Mouse (Mus musculus): Measurements from ENCODE around the gene Slc4a1. TPM values are rescaled to one million over a fixed set of nuclear protein-coding genes. Genes with fewer than 3 reads are reported as not detected.
"Not testable (repeated sequence)": the region's sequence is repeated elsewhere in the genome, so short reads cannot be mapped to it uniquely, and the experiment has no call there.

Gene Slc4a1
- polyA plus RNA-seq (2015; fragmentation: Nextera tagmentation; extraction: Ambion mirVana), result 5.0 and 5.2 TPM in 2 replicates

DNA sequence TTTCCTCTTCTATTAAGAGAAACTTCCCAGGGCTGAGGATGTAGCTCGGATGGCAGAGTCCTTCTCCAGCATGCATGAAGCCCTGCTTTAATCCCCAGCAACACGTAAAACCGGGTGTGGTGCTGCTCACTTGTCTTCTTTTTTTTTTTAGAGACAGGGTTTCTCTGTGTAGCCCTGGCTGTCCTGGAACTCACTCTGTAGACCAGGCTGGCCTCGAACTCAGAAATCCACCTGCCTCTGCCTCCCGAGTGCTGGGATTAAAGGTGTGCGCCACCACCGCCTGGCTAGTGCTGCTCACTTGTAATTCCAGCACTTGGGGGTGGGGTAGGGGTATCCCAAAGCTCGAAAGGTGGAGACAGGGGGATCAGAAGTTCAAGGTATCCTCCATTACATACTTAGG is at the start of gene Slc4a1:
Gene Slc4a1 (minus strand): TSS at position 101 of the 400 bp plus-strand sequence.
- not testable (repeated sequence) for H3K9me3 ChIP-seq (replicated peaks); H3K4me2 ChIP-seq (replicated peaks); H3K27ac ChIP-seq (replicated peaks); H3K9ac ChIP-seq; H3K4me1 ChIP-seq; H3K27me3 ChIP-seq; H3K36me3 ChIP-seq; H3K4me3 ChIP-seq (replicated peaks); ATAC-seq (ENCODE audit: insufficient number of reproducible peaks, low FRiP score, low TSS enrichment, low read depth)
- WGBS, result 76% methylated on average over 8 of the region's 8 CpGs

DNA sequence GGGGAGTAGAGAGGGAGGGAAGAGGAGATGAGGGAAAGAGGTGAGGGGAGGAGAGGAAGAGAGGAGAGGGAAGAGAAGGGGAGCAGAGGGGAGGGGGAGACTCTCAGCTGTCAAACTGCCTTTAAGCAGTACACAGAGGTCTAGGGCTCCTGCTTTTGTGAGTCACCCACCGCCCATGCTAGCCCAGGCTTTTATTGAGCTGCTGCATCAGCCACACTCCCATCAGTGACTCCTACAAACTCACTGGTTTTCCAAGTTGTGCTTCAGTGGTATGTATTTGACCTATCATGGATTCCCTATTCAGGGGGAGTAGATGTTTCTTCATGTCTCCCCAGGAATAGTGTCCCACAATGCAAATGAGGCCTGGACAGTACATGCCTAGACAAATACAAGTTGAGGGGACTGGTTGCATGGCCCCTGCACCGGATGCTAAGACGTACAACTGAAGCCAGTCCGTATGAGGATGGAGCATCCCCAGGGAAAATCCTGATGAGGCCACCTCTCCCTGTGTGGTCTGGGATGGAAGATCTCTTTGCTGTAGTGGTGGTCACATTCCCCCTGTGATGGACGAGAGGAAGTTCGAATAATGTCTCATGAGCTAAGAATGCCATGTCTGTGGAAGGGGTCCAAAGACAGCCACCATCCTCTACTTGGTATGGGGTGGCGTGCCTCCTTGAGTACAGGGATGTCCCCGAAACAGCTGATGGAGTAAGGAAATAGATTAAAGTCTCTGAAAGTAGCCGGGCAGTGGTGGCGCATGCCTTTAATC is 49.2 kb upstream of the Slc4a1 start:
- H3K4me1 ChIP-seq, result peaks cover 5% of the 10 kb centered on the region
- no peak overlapping the region for H3K27ac ChIP-seq (replicated peaks)

DNA sequence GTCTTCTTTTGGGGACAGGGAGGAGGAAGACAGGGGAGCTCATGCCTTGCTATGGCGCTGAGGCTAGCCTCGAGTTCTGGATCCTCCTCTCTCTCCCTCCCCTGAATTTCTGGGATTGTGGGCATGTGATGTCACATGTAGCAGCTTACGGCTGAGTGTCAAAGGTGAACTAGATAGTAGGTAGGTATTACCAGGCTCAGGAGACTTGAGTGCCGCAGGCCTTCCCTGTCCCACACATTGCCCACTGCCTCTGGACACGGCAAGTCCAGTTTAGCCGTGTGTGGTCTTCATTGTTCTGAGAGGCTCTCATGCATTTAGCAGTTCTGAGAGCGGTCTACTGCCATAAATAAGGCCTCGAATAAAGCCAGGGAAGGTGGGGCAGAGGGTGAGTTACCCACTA is 47.1 kb upstream of the Slc4a1 start:
- Histone ChIP-seq H3K27ac (replicated peaks) (no peak overlapping the region), H3K4me1 (peaks cover 19% of the 10 kb centered on the region), H3K9me3 (replicated peaks) (no peaks in the 10 kb centered on the region), H3K36me3 (no peaks in the 10 kb centered on the region), H3K4me3 (replicated peaks) (no peak overlapping the region), H3K4me2 (replicated peaks) (no peak overlapping the region), H3K9ac (no peak overlapping the region), H3K27me3 (no peaks in the 10 kb centered on the region)
- no peak for ATAC-seq (ENCODE audit: insufficient number of reproducible peaks, low FRiP score, low TSS enrichment, low read depth)
- WGBS, result 76% methylated on average over 8 of the region's 8 CpGs

More for the DNA sequence above, 49.2 kb upstream of the Slc4a1 start:
- ATAC-seq (ENCODE audit: insufficient number of reproducible peaks, low FRiP score, low TSS enrichment, low read depth), result no peak
- Histone ChIP-seq H3K27me3 (no peaks in the 10 kb centered on the region), H3K4me3 (replicated peaks) (no peak overlapping the region), H3K4me2 (replicated peaks) (no peak overlapping the region), H3K36me3 (no peaks in the 10 kb centered on the region), H3K9ac (no peak overlapping the region), H3K9me3 (replicated peaks) (no peaks in the 10 kb centered on the region)
- 67% methylated on average over 10 of the region's 10 CpGs for WGBS

DNA sequence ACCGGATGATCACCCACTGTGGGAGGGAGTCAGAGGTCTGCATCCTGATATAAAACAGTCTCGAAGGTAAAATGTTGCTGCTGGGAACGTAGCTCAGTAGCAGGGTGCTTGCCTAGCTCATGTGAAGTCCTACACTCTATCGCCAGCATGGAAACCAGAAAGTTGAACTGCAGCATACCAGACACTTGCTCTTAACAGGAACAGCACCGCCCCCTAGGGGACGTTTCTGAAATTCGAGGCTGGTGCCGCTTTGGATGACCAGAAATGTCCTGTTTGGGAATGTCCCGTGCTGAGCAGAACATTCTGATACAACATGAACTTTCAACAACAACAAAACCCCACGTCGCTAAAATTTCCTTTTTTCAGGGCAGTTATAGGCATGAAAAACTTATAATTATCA is 45.7 kb upstream of the Slc4a1 start:
- Histone ChIP-seq H3K27ac (replicated peaks) (no peak overlapping the region), H3K4me2 (replicated peaks) (no peak overlapping the region), H3K9ac (no peak overlapping the region), H3K27me3 (no peaks in the 10 kb centered on the region), H3K4me3 (replicated peaks) (no peak overlapping the region), H3K4me1 (peaks cover 24% of the 10 kb centered on the region), H3K36me3 (no peaks in the 10 kb centered on the region), H3K9me3 (replicated peaks) (no peaks in the 10 kb centered on the region)
- 5% methylated on average over 11 of the region's 11 CpGs for WGBS
- no peak for ATAC-seq (ENCODE audit: insufficient number of reproducible peaks, low FRiP score, low TSS enrichment, low read depth)

DNA sequence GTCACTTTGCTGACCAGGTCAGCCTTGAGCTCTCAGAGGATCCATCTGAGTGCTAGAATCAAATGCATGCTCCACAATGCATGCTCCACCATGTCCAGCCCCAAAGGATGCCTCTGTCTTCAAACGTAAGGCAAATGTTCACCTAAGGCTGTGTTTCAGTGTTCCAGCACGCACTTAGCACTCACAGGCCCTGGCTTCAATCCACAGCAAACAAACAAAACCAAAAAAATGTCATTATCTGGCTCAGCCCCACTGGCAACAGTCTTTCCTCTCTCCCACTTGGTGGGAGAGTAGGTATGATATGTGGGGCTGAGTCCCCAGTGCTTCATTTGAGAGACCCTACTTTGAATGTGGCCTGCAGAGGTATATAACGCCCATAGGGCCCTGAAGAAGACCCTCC is 45.1 kb upstream of the Slc4a1 start:
- Histone ChIP-seq H3K4me3 (replicated peaks) (no peak overlapping the region), H3K9ac (no peak overlapping the region), H3K27ac (replicated peaks) (no peak overlapping the region), H3K4me1 (peaks cover 31% of the 10 kb centered on the region), H3K9me3 (replicated peaks) (no peaks in the 10 kb centered on the region), H3K27me3 (no peaks in the 10 kb centered on the region), H3K36me3 (no peaks in the 10 kb centered on the region), H3K4me2 (replicated peaks) (no peak overlapping the region)
- ATAC-seq (ENCODE audit: insufficient number of reproducible peaks, low FRiP score, low TSS enrichment, low read depth), result no peak
- WGBS, result 67% methylated on average over 3 of the region's 3 CpGs

DNA sequence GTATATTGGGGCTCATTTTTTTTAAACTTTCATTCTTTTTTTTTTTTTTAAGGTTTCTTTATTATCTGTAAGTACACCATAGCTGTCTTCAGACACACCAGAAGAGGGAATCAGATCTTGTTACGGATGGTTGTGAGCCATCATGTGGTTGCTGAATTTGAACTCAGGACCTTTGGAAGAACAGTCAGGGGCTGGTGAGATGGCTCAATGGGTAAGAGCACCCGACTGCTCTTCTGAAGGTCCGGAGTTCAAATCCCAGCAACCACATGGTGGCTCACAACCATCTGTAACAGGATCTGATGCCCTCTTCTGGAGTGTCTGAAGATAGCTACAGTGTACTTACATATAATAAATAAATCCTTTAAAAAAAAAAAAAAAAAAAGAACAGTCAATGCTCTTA is 44.3 kb upstream of the Slc4a1 start:
- H3K4me2 ChIP-seq (replicated peaks); H3K9ac ChIP-seq; H3K9me3 ChIP-seq (replicated peaks); H3K4me3 ChIP-seq (replicated peaks); ATAC-seq (ENCODE audit: insufficient number of reproducible peaks, low FRiP score, low TSS enrichment, low read depth); H3K36me3 ChIP-seq; H3K27me3 ChIP-seq; H3K27ac ChIP-seq (replicated peaks): not testable (repeated sequence)
- peaks cover 38% of the 10 kb centered on the region for H3K4me1 ChIP-seq
- WGBS, result 89% methylated on average over 3 of the region's 3 CpGs

DNA sequence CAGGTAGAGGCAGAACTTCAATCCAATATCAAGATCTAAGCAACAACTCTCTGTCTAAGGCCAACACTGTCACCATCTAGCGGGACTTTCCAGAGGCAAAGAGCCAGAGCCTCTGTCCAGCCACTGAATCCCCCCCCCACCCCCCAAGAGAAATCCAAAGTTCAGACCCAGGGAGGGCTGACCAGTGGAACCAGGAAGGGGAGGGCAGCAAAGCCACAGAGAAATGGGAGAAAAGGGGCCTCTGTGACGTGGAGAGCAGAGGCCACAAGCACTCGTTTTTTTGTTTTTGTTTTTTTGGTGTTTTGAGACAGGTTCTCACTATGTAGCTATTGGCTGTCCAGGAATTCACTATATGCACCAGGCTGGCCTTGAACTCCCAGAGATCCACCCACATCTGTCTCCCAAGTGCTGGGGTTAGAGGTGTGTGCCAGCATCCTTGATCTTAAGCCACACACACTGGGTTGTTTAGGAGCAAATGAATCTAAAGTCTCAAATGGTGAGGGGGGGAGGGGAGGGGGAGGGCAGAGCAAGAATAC is 43.9 kb upstream of the Slc4a1 start:
- 72% methylated on average over 3 of the region's 3 CpGs for WGBS
- no peaks in the 10 kb centered on the region for H3K27me3 ChIP-seq
- H3K4me3 ChIP-seq (replicated peaks), result no peak overlapping the region
- no peak overlapping the region for H3K27ac ChIP-seq (replicated peaks)
- H3K9ac ChIP-seq, result no peak overlapping the region
- H3K4me1 ChIP-seq, result peaks cover 42% of the 10 kb centered on the region
- H3K9me3 ChIP-seq (replicated peaks), result no peaks in the 10 kb centered on the region
- H3K4me2 ChIP-seq (replicated peaks), result no peak overlapping the region
- H3K36me3 ChIP-seq, result peaks cover under 1% of the 10 kb centered on the region; the same call in 1 of the 2 replicates
- ATAC-seq (ENCODE audit: insufficient number of reproducible peaks, low FRiP score, low TSS enrichment, low read depth), result no peak

DNA sequence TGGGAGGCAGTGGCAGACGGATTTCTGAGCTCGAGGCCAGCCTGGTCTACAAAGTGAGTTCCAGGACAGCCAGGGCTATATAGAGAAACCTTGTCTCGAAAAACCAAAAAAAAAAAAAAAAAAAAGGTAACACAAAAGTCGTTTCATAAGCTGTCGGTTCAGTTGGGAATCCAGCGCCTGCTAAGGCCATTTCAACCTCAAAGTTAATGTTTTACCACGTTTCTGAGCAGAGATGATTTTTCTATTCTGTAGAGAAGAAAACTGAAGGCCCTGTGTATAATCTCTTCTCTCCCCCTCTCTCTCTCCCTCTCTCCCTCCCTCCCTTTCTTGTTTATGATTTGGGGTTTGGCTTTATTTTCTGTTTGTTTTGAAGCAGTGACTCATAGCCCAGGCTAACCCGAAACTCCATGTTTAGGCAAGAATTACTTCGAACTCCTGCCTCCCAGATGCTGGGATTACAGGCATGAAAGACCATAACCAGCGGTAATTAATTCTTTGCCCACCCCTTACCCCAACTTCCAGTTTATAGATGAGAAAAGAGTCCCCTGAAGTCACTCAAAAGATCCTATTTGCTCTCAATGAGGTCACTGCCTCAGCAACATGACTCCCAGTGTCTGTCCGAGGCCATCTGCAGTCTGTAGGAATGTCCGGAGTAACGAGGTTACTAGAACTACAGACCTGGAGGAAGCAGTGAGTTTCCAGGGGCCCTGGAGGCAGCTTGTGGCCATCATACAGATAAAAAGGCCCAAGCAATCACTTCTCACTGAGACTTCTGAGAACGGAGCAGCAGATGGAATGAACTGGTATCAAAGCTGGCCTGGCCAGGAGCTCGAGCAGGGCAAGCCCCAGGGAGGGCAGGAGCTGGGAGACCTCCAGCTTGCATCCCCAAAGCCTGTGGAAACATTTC is 43.1 kb upstream of the Slc4a1 start:
- Histone ChIP-seq H3K9me3 (replicated peaks) (no peaks in the 10 kb centered on the region), H3K27me3 (no peaks in the 10 kb centered on the region), H3K4me2 (replicated peaks) (peak overlapping the region; percentile 87), H3K9ac (peak overlapping the region; percentile 34; the same call in 1 of the 2 replicates), H3K4me1 (peaks cover 45% of the 10 kb centered on the region), H3K36me3 (peaks cover 7% of the 10 kb centered on the region), H3K27ac (replicated peaks) (peak overlapping the region; percentile 94), H3K4me3 (replicated peaks) (peak overlapping the region; percentile 77)
- ATAC-seq (ENCODE audit: insufficient number of reproducible peaks, low FRiP score, low TSS enrichment, low read depth), result no peak
- WGBS, result 36% methylated on average over 15 of the region's 15 CpGs

DNA sequence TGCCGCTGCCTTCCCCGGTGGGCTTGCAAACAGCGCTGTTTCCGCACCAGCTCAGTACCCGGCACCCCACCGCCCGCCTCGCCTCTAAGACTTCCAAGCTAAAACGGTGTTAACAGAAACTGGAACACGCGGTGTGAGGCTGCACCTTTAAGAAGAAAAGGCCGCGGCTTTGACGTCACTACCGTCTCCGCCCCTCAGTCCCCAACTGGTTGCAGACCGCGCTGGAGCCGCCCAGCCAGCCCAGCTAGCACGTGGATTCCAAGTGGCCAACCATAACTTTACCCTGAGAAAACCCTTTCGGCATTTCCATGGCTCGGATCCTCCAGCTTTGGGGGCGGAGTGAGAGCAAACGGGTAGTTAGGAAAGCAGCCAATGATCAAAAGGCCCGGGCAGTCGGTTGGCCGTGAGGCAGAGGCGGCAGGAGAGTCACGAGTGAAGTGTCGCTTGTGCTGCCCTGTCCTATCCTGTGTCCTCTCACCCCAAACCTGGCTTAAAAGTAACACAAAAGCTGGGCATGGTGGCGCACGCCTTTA is 42.4 kb upstream of the Slc4a1 start:
- peak; percentile 90 for ATAC-seq (ENCODE audit: insufficient number of reproducible peaks, low FRiP score, low TSS enrichment, low read depth)
- H3K36me3 ChIP-seq, result peaks cover 15% of the 10 kb centered on the region
- peak overlapping the region; percentile 77 for H3K4me3 ChIP-seq (replicated peaks)
- H3K4me1 ChIP-seq, result peaks cover 45% of the 10 kb centered on the region
- H3K4me2 ChIP-seq (replicated peaks), result peak overlapping the region; percentile 87
- under 1% methylated on average over 32 of the region's 32 CpGs for WGBS
- H3K9ac ChIP-seq, result peak overlapping the region; percentile 57
- no peaks in the 10 kb centered on the region for H3K9me3 ChIP-seq (replicated peaks)
- H3K27ac ChIP-seq (replicated peaks), result peak overlapping the region; percentile 94
- no peaks in the 10 kb centered on the region for H3K27me3 ChIP-seq

DNA sequence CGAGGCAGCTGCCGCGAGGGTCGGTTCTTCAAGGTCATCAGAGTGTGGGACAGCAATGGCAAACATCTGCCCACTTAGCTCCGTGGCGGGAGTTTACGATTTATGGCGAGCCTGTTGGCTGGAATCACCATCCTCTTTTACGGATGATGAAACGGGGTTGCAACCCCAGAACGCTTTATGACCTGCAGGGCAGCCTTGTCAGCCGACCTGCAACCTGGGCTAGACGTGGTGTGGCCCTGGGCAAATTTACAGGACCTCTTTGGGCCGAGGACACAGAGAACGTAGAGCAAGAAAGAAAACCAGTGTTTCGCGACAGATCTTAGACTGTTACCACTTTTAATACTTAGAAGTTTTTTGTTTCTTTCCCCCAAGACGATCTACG is 41.8 kb upstream of the Slc4a1 start, which contains the start of gene Slc25a39:
Gene Slc25a39 (minus strand): TSS at position 113 of the 382 bp plus-strand sequence.
- H3K4me1 ChIP-seq, result peaks cover 45% of the 10 kb centered on the region
- H3K4me2 ChIP-seq (replicated peaks), result peak within 1 kb of the TSS; percentile 87
- H3K36me3 ChIP-seq, result peaks cover 20% of the 10 kb centered on the region
- peak within 1 kb of the TSS; percentile 77 for H3K4me3 ChIP-seq (replicated peaks)
- under 1% methylated on average over 19 of the region's 19 CpGs for whole genome bisulfite sequencing
- H3K9me3 ChIP-seq (replicated peaks), result no peaks in the 10 kb centered on the region
- ATAC-seq (ENCODE audit: insufficient number of reproducible peaks, low FRiP score, low TSS enrichment, low read depth), result no peak
- no peaks in the 10 kb centered on the region; the same call in 1 of the 2 replicates for H3K27me3 ChIP-seq
- peak within 1 kb of the TSS; percentile 94 for H3K27ac ChIP-seq (replicated peaks)
- peak within 1 kb of the TSS; percentile 73 for H3K9ac ChIP-seq
